Mouse (Mus musculus) ovary, adult 18-20 months (tissue): ENCODE results near the gene Pih1d1.

Source experiments
- DNase-seq: peaks from one replicate; pipeline ENCODE4 v3.0.0; 2022; ENCODE audit warnings: low spot score, mixed read lengths

Pih1d1 gene

DNA sequence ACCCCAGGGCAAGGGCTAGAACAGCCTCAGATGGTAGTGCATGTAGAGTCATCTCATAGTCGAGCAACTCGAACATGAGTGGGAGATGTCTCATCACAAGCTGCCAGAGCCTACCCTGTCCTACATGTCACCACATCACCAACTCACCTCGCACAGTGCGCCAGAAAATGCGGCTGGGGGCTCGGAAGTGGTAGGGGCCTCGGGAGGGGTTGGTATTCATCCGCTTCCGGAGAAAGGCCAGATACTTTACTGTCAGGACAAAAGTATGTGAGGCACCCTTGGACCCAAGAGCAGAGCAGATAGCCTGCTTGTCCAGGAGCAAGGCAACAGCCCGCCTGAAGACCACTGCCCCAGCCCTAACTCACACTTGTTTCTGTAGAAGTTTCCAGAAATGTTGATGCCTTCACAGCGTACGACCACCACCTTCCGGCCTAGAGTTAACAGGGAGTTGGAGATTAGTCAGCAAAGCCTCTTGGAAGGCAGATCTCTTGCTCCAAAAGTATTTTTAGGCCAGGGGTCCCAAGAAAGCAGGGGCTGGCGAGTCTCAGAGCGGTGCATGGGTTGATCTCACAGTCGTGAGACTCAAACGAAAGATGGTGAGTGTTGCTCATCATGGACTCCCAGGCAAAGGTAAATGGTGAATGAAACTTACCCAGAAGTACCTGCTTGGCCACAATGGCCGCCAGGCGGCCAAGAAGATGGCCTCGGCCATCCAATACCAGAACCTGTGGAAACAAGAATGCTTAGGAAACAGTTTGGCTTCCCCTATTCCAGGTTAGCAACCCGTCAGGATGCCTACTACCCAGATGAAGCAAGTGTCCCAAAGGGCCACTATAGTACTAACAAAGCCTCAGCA, 27.0 kb upstream of the Pih1d1 start:
- no peak for DNase-seq

DNA sequence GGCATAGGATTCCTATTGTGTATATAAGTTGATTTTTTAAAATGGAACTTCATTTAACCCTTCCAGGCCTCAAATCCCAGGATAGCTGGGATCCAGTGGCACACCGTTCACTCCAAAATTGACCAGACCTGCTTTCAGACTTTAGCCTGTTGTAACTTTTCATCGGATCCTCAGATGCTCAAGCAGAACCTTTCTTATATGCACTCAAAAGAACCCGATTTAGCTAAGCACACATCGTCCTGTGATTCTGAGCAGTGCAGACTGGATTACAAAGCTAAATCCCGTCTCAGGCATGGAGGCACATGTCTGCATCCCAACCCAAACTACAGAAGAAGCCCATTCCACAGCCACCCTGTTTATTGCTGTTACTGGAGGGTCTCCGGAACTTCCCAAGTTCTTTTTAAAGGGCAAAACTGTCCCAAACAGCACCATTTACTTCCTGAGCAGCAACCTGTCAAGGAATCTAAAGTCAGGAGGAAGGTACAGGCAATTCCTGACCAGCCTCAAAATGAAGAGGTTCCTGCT, 26.3 kb upstream of the Pih1d1 start:
- no peak for DNase-seq

DNA sequence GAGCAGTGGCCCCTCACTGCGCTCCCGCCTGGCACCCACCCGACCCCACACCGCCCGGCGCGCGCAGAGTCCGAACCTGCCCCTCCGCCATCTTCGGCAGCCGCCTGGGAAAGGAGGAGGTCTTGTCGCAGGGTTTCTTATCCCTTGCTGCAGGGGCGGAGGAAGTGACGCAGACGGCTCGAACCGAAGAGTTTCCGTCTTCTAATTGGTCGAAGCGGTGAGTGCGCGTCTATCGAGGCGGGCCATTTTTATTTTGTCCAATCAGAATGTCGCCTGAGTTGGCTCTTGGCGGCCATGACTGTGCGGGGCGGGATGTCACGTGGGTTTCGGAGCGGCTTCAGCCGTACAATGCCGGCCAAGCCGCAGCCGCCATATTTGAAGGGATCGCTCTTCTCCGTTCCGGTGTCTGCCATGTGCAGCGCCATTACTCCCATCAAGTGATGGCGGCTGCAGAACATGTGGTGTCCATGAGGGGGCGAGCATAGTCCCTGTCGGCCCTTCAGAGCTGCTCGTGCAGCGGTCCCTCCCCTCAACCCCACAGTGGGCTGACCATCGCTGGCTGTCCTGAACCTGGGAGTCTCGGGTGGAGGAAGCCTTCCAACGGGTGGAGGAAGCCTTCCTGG, 25.4 kb upstream of the Pih1d1 start, which contains the start of gene Rpl13a:
Gene Rpl13a (minus strand): TSS at position 138 of the 623 bp plus-strand sequence.
- DNase-seq: peak; percentile 99

DNA sequence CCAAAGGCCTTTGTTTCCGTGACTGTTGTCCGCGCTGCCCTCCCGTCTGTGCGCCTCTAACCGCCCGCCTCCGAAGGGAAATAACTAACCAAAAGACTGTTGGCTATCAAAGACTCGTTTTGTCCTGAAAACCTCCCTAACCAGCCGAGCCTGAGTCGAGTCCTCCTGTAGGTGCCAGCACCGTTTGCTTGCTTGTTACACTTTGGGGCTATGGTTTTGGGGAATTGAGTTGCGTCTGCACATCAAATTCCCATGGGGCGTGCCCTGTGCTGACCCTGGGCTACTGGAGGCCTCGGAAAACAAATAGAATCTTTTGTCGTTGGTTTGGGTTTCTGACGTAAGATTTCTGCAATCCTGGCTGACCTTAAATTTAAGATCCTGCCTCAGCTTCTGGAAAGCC, 24.8 kb upstream of the Pih1d1 start:
- DNase-seq: no peak

DNA sequence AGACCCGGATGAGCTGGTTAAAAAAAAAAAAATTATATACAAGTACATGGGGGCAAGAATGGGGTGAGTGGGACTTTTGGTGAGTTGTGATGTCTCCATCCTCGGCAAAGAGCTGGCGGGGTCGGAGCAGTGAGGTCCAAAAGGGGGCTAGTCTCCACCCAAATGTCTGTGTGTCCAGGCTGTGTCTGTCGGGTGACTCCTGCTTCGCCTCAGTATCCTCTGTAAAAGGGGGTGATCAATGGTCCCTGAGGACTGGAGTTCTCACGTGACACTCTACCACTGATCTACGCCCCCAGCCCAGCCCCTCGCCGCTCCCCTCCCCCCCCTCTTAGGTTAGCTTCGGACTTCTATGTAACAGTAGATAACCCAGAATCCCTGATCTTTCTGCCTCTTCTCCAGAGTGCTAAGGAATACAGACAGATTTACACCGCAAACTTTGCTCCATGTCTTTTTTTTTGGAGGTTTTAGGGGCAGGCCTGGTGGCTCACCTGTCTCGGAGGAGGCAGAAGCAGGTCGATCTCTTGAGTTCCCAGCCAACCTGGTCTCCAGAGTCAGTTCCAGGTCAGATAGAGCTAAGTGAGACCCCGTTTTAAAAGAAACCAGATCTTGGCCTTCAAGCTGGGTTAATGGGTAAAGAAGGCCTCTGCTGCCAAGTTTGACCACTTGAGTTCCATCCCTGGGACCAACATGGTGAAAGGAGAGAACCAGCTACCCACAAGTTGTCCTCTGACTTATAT, 24.2 kb upstream of the Pih1d1 start:
- DNase-seq: no peak

DNA sequence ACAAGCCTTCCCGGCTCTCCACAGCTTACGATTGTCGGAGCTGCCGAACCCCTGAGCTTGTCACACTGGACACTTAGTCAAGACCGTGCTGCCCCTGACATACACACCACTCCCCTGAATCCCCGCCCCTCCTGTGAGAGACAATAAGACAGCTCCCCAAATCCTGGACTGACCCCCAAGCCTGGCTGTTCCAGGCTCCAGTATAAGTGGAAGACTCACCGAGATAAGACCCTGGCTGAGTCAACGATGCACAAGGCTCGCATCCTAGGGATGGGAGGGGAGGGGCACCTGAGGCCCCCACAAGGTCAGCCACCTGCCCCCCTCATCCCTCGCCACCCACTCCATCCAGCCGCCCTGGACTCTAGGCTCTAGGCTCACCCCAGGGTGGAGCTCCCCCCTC, 22.3 kb upstream of the Pih1d1 start:
- no peak for DNase-seq

DNA sequence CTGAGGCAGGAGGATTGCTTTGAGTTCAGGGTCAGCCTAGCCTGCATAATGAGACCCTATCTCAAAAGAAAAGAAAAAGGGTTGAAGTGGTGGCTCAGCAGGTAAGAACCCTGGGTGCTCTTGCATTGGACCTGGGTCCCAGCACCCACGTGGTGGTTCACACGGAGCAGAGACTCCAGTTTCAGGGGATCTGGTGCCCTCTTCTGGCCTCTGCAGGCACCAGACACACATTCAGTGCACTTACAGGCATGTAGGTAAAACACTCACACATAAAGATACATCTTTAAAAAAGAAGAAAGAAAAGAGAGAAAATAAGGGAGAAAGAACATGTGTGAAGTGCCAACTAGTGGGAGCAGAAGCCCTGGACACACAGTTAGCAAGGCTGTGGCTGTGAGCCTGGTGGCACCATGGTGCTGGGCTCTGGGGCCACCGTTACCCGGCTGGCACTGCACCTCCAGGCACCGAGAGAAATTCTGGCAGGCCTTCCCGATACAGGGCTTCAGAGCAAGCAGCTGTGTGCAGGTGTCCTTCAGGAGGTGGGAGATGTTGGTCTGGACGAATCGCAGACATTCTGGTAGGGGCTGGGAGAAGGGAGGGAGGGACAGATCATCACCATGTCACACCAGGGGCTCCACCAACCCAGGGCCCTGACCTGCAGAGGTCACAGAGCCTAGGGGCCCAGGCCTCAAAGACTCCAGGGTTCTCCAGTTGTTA, 20.5 kb upstream of the Pih1d1 start:
- no peak for DNase-seq

DNA sequence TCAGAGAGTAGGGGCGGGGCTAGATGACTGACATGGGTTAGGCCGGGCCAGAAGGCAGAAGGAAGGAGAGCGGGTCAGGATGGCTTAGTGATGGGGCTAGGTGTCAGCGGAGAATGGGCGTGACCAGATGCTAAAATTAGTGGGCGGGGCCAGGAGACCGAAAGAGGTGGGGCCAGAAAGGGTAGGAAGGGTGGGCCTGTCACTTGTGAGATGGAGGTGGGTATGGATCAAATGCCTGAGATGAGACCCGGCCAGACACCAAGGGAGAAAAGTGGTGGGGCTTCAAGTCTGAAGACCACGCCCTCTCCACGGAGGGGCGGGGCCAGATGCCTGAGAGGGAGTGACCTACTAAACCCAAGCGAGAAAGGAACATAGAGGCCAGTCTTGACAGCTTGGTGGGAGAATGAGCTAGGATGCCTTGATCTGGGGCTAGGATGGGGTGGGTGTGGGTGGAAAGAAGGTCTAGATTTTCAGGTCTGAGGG, 19.5 kb upstream of the Pih1d1 start:
- no peak for DNase-seq

DNA sequence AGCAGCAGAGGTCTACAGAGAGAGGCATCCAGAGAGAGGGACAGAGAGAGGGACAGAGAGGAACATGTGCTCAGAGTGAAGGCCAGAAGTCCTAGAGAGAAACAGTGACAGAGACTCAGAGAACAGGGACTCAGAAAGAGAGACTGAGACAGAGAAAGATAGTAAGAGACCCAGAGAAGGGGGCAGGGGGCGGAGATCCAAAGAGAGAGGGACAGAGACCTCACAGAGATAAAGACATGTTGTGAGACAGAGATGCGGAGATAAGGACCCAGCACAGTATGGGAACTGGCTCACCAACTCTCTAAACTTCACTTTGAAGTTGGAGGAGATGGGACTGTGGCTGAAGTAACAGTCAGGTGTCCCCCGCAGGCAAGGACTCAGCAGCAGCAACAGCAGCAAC, 18.7 kb upstream of the Pih1d1 start:
- no peak for DNase-seq

DNA sequence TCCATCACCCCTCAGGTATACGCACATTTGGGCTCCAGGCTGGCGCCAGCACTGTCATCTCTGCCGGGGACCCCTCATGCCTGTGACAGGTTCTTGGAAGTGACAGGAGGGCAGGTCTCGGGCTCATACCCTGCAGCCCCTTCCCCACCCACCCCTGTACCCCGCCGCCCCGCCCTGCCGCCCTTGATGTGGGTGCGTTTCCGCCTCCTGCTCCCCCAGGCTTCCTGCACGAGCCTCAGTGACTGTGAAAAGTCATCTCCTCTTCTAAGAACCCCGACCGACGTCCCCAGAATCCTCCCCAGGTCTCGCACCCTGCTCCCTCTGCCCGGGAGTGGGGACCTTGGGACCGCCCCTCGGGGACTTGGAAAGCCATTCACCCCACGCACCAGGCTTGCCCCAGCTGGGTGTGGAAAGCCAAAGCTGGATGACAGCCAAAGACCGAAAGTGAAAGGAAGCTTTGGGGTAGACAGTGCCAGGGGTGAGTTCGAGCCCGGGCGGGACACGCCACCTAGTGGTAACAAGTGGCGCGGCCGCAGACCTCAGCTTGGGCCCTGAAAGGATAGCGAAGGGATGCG, 18.0 kb upstream of the Pih1d1 start, which contains the start of the genes Gm45713 and Flt3l:
Gene Gm45713 (minus strand): TSS at position 239 of the 575 bp plus-strand sequence.
Gene Flt3l (minus strand): TSS at position 440 of the 575 bp plus-strand sequence.
- DNase-seq: peak; percentile 84

DNA sequence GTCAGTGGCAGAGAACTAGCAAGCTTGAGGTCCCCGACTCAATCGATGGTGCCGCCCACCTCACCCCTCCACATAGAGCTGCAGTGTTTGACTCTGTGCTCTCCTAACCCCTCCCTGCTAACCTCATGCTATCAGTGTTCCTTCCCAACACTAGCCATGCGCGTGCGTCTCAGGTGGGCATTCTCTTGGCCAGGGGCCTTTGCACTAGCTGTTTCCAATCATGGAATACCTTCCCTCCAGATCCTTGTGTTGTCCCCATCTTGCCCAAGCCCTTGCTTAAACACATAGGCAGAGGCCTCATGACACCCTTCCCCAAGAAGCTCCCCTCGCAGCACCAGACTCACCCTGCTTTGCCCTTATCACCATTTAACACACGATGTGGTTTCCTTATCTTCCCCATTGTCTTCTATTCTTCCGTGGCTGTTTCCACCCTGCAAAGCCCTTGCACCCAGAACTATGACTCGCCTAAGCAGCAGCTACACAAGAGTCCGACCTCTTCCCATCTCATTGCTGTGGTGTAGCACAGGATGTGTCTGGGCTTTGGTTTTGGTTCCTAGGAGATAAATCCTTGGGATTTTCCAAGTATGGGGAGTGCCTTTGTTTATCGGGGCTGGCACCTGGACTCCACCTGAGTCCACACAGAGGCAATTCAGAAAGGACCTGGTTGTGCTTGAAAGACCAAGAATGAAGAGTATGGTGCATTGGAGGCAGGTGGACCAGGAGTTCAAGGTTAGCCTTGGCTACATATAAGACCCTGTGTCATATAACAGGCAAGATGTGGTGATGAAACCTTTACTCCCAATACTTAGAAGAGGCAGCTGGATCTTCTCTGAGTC, 16.7 kb upstream of the Pih1d1 start:
- DNase-seq: no peak

DNA sequence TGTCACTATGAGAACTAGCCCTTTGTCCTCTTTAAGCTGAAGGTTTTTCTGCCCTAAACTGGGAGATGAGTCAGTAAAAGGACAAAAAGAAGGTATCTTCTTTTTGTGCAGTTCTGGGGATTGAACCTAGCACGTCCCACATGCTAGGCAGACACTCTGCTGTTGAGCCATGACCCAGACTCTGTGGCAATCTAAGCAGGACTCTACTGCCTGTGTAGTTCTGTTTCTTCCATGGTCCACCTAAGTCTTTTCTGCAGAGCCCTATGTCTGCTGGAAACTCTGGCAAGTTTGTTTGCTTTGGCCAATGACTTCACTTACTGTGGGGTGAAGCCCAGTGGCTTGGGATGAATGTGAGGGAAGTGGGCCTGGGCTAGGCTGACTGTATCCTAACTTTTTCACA, 15.7 kb upstream of the Pih1d1 start:
- DNase-seq: no peak

DNA sequence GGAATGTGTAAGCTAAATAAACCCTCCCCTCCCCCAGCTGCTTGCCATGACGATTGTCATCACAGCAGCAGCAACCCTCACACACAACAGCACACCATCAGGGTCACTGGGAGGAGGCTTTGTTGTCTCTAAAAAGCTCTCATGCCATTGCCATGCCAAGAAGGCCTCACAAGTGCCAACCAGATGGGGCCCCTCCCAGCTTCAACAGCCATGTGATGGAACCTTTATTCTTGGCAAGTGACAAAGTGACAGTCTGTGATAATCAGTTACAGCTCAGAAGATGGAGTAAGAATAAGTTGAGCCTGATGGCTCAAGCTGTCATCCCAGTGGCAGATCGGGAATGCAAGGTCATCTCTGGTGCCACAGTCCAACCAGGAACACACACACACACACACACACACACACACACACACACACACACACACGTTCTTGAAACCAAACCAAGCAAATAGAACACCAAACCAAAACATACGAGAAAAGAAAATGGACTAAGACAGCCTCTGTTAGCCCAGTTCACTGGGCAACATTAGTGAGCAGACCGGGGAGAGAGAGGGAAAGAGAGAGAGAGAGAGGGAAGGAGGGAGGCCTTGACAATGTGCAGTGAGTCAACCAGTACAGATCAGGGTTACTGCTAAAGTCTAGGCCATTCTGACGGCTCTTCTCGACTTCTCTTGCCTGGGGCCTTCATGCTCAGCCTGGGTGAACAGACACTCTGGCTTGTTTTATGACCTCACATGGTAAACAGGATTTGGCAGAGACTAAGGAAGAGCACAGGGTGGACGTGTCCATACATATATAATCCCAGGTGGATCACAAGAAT, 14.0 kb upstream of the Pih1d1 start:
- DNase-seq: no peak

DNA sequence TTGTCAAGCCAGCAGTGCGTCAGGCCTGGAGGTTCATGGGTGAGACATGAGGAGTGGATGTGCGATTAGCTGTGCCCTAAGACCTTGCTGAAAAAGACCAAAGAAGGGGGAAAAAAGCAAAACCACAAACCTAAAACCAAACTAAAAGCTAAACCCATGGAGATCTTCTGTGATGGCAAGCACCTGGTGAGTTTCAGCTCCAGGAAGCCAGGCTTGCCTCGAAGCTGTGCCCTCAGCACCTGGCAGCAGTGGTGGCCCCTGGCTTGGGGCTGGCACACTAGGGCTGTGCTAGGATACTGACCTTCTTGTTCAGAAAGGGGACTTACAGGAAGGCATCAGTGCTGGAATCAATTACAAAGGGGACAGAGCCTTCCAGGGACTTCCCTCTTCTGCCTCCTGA, 12.8 kb upstream of the Pih1d1 start:
- no peak for DNase-seq

DNA sequence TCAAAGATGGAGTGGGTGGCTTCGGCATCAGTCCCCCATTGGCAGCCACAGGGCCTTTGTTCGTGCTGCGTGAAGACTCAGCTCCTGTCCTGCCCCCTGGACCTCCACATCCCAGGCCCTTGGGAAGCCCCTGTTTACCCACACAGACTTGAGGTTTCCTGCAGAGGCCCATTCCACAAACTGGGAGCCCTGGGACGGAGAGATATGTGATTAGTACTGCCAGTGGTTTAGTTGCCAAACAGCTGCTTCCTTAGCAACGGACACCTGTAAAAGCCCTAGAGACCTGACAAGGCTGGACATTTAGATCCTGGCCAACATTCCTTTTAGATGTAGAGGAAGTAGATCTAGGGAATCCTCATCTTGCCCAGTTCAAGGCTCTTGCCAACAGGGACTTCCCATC, 12.2 kb upstream of the Pih1d1 start:
- no peak for DNase-seq

DNA sequence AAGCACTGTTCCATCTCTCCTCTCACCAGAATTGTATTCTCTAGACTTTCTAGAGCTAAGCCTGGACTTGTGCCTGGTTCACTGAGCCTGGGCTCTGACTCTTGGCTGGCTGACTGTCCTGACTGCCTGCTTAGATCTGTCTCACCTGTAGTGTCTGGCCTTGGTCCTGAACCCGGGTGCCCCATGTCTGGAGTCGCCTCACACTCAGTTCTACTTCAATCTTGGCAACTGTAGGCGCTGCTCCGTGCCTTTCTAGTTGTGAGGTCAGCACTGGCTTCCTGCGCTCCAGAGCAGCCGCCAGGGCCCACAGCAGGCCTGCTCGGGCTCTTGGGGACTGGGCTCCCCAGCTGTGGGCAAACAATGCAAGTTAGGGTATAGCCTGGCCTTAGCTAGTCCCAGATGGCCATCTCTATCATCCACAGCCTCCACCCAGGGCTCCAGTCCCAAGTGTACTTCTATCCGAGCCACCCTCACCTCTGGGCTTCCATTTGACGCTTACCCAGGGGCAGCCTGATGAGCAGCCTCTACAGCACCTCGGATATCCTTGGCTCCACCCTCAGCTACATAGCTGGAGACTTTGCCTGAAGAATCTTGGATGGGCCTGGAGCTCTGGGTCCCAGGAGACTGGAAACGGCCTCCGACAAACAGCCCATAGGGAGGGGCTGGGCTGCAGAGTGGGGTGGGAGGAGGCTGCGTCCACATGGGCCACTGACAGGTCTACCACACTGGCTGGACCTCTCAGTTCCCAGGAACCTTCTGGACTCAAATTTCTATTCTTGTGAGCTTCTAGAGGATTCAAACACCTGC, 9.5 kb upstream of the Pih1d1 start:
- DNase-seq: no peak

DNA sequence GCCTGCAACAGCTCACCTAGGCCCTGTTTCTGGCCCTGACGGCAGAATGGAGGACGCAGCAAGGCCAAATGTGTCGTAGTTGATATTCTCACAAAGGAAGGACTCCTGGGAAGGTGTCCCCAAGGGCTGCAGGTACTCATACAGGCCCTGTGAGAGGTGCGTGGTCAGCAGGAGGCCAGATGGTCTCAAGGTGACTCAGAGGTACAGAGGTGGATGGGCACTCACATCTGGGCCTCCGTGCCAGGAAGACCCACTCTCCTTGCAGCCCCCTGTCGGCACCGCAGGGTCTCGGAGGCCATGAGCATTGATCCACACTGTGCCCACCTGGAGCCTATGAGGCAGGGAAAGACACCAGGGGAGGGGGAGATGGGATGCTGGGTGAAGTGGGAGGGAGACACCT, 8.6 kb upstream of the Pih1d1 start:
- DNase-seq: no peak

DNA sequence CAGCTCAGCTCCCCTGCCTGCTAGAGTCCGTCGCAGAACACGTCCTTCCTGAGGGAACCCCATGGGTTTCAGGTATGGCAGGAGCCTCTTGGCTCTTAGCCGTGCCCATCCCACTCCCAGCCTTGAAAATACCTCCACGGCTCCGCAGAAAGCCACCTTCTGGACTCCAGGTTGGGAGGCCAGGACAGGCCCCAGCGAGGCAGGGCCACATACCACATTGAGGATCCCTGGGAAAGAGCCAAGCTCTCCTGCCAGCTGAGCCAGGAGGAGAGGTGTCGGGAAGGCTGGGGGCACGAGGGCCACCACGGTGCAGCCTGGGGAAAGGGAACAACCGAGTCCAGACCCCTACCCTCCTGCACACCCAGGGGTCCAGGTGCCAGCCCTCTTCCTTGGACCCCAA, 6.8 kb upstream of the Pih1d1 start:
- no peak for DNase-seq

DNA sequence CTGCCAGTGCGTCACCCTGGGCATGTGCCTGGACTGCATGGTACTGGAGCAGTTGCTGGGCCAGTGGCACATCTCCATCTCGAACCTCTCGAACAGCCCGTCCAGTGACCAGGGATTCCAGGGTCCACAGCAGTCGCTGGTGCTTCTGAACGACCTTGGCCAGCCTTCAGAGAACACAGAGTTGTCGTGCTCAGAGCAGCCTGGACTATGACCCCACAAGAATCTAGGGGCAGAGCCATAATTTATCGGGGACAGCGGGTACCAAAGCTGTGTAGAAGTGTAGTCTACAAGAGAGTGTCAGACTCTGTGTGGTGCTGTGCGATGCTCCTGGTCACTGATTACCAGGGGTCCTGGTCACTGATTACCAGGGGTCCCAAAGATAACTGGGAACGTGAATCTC, 6.2 kb upstream of the Pih1d1 start:
- no peak for DNase-seq
